Mouse (Mus musculus) ES-Bruce4 (cell line): Measurements from ENCODE around the gene Hmmr.

Experiments used
- CTCF ChIP-seq: IDR thresholded peaks from one replicate; pipeline ENCODE4 v1.8.1; 2011; ENCODE audit warnings: low read depth, low read length
- EP300 ChIP-seq: IDR thresholded peaks from 2 replicates; pipeline ENCODE4 v1.6.1; 2011; ENCODE audit warnings: low read depth, low read length; ENCODE audit not compliant: insufficient read depth
- POLR2A ChIP-seq: IDR thresholded peaks from one replicate; pipeline ENCODE4 v1.8.1; 2011; ENCODE audit warnings: low read length; ENCODE audit not compliant: insufficient read depth

GRCm38 (mm10) chr11:40781857-40782256, 48.6 kb upstream of the Hmmr start:
- TF ChIP-seq EP300 (no peak), CTCF (no peak), POLR2A (no peak)
